Mouse (Mus musculus) forebrain, embryonic 12.5 days (tissue): ENCODE data around the gene Ttc32. TPM values are rescaled to one million over a fixed set of nuclear protein-coding genes. Genes with fewer than 3 reads are reported as not detected.

Experiments used
- polyA plus RNA-seq: library from polyadenylated mRNA; unstranded; fragments of >200 nt; fragmentation: Nextera tagmentation; extraction: Ambion mirVana; gene quantifications from 2 replicates; pipeline ENCODE4 v1.2.1, GENCODE M21; 2016

The Ttc32 gene
- polyA plus RNA-seq, 1 experiment from 2014 or later: 20.9 TPM

Other genes starting within 250 kb of the Ttc32 start
- 212 and 215 TPM in 2 replicates for gene Laptm4a, start 108.3 kb upstream of the Ttc32 start, polyA plus RNA-seq
- gene Matn3, start 82.1 kb upstream of the Ttc32 start, polyA plus RNA-seq: 0.54 and 0.58 TPM in 2 replicates
- 27.8 and 28.4 TPM in 2 replicates for gene Wdr35, start 56.1 kb upstream of the Ttc32 start, polyA plus RNA-seq